Mouse (Mus musculus) CH12.LX (cell line): ENCODE data around the gene Ctc1. TPM values are rescaled to one million over a fixed set of nuclear protein-coding genes. Genes with fewer than 3 reads are reported as not detected.
"Not testable (repeated sequence)": the region's sequence is repeated elsewhere in the genome, so short reads cannot be mapped to it uniquely, and the experiment has no call there.

Experiments used
- DNase-seq: peaks from one replicate; pipeline ENCODE4 v3.0.0-alpha.2; 2013; ENCODE audit errors: extremely low read depth
- H3K27ac ChIP-seq: 2 replicates; pipeline ENCODE4 v1.5.1; 2012; ENCODE audit warnings: low read depth, mild to moderate bottlenecking, control low read depth, moderate library complexity; ENCODE audit not compliant: insufficient read depth
- H3K27me3 ChIP-seq: replicated peaks from 2 replicates; pipeline ENCODE3; 2012; ENCODE audit warnings: inconsistent platforms
- H3K36me3 ChIP-seq, 2 experiments: replicated peaks in 1 of 2; 2 replicates each; pipeline versions ENCODE3 to v1.6.1; 2012; ENCODE audit warnings: inconsistent platforms in 1 of 2, low read length in 1 of 2, mild to moderate bottlenecking in 1 of 2, mixed read lengths in 1 of 2, moderate library complexity in 1 of 2; ENCODE audit not compliant: control insufficient read depth in 1 of 2, insufficient read depth in 1 of 2
- H3K4me1 ChIP-seq, 2 experiments: 2 replicates each; pipeline ENCODE4 v1.6.1; 2012; ENCODE audit warnings: inconsistent platforms in 1 of 2, moderate library complexity in 1 of 2; ENCODE audit not compliant: insufficient read depth in 2 of 2, control insufficient read depth in 1 of 2
- H3K4me2 ChIP-seq: 2 replicates; pipeline ENCODE4 v1.6.1; 2012; ENCODE audit warnings: low read depth, mild to moderate bottlenecking, control low read depth; ENCODE audit not compliant: poor library complexity, insufficient read depth, severe bottlenecking
- H3K4me3 ChIP-seq, 3 experiments: fragments of 150-350 bp in 1 of 3; sonication (generic) in 1 of 3; replicated peaks in 1 of 3; 2 replicates each; pipeline versions ENCODE3 to v1.5.1; 2011 to 2012; ENCODE audit warnings: low read depth in 2 of 3, low read length in 2 of 3, mild to moderate bottlenecking in 2 of 3, moderate library complexity in 2 of 3, control low read depth in 1 of 3, improper control_type of control experiment in 1 of 3, inconsistent platforms in 1 of 3, mixed read lengths in 1 of 3; ENCODE audit not compliant: poor library complexity in 1 of 3
- H3K79me2 ChIP-seq: replicated peaks from 2 replicates; pipeline ENCODE4 v1.6.1; 2012; ENCODE audit warnings: mild to moderate bottlenecking, moderate library complexity; ENCODE audit not compliant: control insufficient read depth, poor library complexity, insufficient read depth, severe bottlenecking; ENCODE audit errors: extremely low read depth
- H3K9ac ChIP-seq: 2 replicates; pipeline ENCODE4 v1.6.1; 2012; ENCODE audit warnings: low read depth, mild to moderate bottlenecking, control low read depth, moderate library complexity; ENCODE audit not compliant: insufficient read depth
- H3K9me3 ChIP-seq: replicated peaks from 2 replicates; pipeline ENCODE3; 2012; ENCODE audit warnings: low read length, inconsistent platforms, mixed read lengths
- BHLHE40 ChIP-seq: IDR thresholded peaks from 2 replicates; pipeline ENCODE4 v1.6.1; 2011; ENCODE audit warnings: mild to moderate bottlenecking, low read depth, low read length, improper control_type of control experiment
- ELF1 ChIP-seq: IDR thresholded peaks from 2 replicates; pipeline ENCODE4 v1.6.1; 2014; ENCODE audit warnings: low read depth, mild to moderate bottlenecking, inconsistent platforms, low read length, improper control_type of control experiment
- HCFC1 ChIP-seq: IDR thresholded peaks from 2 replicates; pipeline ENCODE4 v1.6.1; 2012; ENCODE audit warnings: low read depth, mild to moderate bottlenecking, inconsistent platforms, low read length, improper control_type of control experiment
- IRF4 ChIP-seq: IDR thresholded peaks from 2 replicates; pipeline ENCODE4 v1.6.1; 2014; ENCODE audit warnings: low read depth, mild to moderate bottlenecking, inconsistent platforms, low read length, improper control_type of control experiment
- MAX ChIP-seq: IDR thresholded peaks from 2 replicates; pipeline ENCODE4 v1.6.1; 2011; ENCODE audit warnings: low read length, improper control_type of control experiment
- MAZ ChIP-seq: IDR thresholded peaks from 2 replicates; pipeline ENCODE4 v1.6.1; 2012; ENCODE audit warnings: low read depth, mild to moderate bottlenecking, inconsistent platforms, low read length, improper control_type of control experiment, moderate library complexity
- MXI1 ChIP-seq: IDR thresholded peaks from 2 replicates; pipeline ENCODE4 v1.6.1; 2011; ENCODE audit warnings: mild to moderate bottlenecking, low read depth, low read length, improper control_type of control experiment
- MYC ChIP-seq: IDR thresholded peaks from 2 replicates; pipeline ENCODE4 v1.6.1; 2011; ENCODE audit warnings: low read depth, mild to moderate bottlenecking, improper control_type of control experiment, low read length
- NELFE ChIP-seq: IDR thresholded peaks from 2 replicates; pipeline ENCODE4 v1.6.1; 2011; ENCODE audit warnings: low read depth, low read length, improper control_type of control experiment
- NRF1 ChIP-seq: IDR thresholded peaks from 2 replicates; pipeline ENCODE4 v1.6.1; 2014; ENCODE audit warnings: low read depth, mild to moderate bottlenecking, inconsistent platforms, low read length, improper control_type of control experiment, moderate library complexity
- POLR2A ChIP-seq: IDR thresholded peaks from 2 replicates; pipeline ENCODE4 v1.6.1; 2011; ENCODE audit warnings: low read depth, mild to moderate bottlenecking, improper control_type of control experiment, low read length
- POLR2AphosphoS2 ChIP-seq: IDR thresholded peaks from 2 replicates; pipeline ENCODE4 v1.6.1; 2011; ENCODE audit warnings: low read depth, low read length, improper control_type of control experiment
- SIN3A ChIP-seq: IDR thresholded peaks from 2 replicates; pipeline ENCODE4 v1.6.1; 2012; ENCODE audit warnings: low read length, improper control_type of control experiment, inconsistent platforms
- TCF12 ChIP-seq: IDR thresholded peaks from 2 replicates; pipeline ENCODE4 v1.6.1; 2014; ENCODE audit warnings: low read depth, mild to moderate bottlenecking, inconsistent platforms, low read length, improper control_type of control experiment
- USF1 ChIP-seq: IDR thresholded peaks from 2 replicates; pipeline ENCODE4 v1.6.1; 2014; ENCODE audit warnings: low read depth, mild to moderate bottlenecking, inconsistent platforms, low read length, improper control_type of control experiment
- ZKSCAN1 ChIP-seq: IDR thresholded peaks from 2 replicates; pipeline ENCODE4 v1.6.1; 2012; ENCODE audit warnings: low read depth, inconsistent platforms, low read length, improper control_type of control experiment, borderline replicate concordance
- ZMIZ1 ChIP-seq: IDR thresholded peaks from 2 replicates; pipeline ENCODE4 v1.6.1; 2012; ENCODE audit warnings: low read depth, mild to moderate bottlenecking, inconsistent platforms, low read length, improper control_type of control experiment
- ZNF384 ChIP-seq: IDR thresholded peaks from 2 replicates; pipeline ENCODE4 v1.6.1; 2012; ENCODE audit warnings: low read depth, low read length, improper control_type of control experiment, inconsistent platforms
- dilution Hi-C: fragments of 300-500 bp; cut with MboI; formaldehyde crosslinking; loops from 2 replicates; pipeline ENCODE4 v1.14.3; 2020; ENCODE audit warnings: low sequenced_read_pairs; ENCODE audit not compliant: extremely low pct_unique_long_range_greater_than_20kb, extremely low pct_ligation_motif_present
- in situ Hi-C: fragments of 300-500 bp; cut with MboI; formaldehyde crosslinking; loops from 3 replicates; pipeline ENCODE4 v1.14.3; 2019; ENCODE audit warnings: low sequenced_read_pairs, low pct_ligation_motif_present, low pct_unique_long_range_greater_than_20kb, mixed read lengths
- polyA plus RNA-seq: library from polyadenylated mRNA; unstranded; fragments of >175 nt; gene quantifications from 2 replicates; pipeline ENCODE4 v1.2.1, GENCODE M21; 2012; ENCODE audit warnings: low read depth; ENCODE audit not compliant: insufficient read length
- total RNA-seq, 2 experiments: library from RNA; depleted of rRNA; stranded (reverse); fragments of 300-350 nt in 1 of 2; fragments of >200 nt in 1 of 2; gene quantifications; 2 replicates each; pipeline ENCODE4 v1.2.3; 2012 to 2014

Gene Ctc1
- total and polyA plus RNA-seq, 3 experiments: 20.5 to 69.8 (median 44.8) TPM

DNA sequence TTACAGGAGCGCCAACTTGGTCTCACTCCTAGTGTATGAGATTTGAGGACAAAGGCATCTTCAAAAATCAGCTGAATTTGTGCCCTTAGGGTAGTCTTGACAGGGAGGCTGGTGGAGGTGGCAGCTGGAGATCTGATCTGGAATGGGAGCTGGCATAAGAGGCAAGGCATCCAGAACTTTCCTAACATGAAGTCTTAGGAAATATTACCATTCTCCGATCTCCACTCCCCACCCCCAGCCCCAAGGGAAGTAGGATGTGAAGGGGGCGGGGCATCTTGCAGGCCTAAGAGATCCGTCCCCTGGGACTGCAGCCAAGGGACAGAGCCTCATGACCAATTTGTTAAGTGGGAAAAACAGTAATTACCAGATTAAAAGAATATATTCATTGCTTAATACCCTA lies 45.5 kb upstream of the Ctc1 start:
- Histone ChIP-seq H3K4me1 (peaks cover 10 to 44% of the 10 kb centered on the region in 2 experiments), H3K27me3 (peaks cover 7% of the 10 kb centered on the region), H3K9ac (no peak overlapping the region), H3K4me3 (no peak overlapping the region)
- dilution Hi-C loops: no loop called here
- no peak for TF ChIP-seq ZNF384
- no peak for TF ChIP-seq ZKSCAN1
- no peak for TF ChIP-seq USF1
- TF ChIP-seq, all 38 proteins: peak for 0
- no peak for DNase-seq
- Histone ChIP-seq H3K36me3 (peaks cover 0 to 20% of the 10 kb centered on the region in 2 experiments), H3K79me2 (no peaks in the 10 kb centered on the region), H3K9me3 (no peaks in the 10 kb centered on the region), H3K27ac (no peak overlapping the region), H3K4me2 (no peak overlapping the region)
- in situ Hi-C loops: loop anchor here (5.0 kb wide), 1 partner anchor 68 kb away; the partner anchor contains the start of gene Rpl26

DNA sequence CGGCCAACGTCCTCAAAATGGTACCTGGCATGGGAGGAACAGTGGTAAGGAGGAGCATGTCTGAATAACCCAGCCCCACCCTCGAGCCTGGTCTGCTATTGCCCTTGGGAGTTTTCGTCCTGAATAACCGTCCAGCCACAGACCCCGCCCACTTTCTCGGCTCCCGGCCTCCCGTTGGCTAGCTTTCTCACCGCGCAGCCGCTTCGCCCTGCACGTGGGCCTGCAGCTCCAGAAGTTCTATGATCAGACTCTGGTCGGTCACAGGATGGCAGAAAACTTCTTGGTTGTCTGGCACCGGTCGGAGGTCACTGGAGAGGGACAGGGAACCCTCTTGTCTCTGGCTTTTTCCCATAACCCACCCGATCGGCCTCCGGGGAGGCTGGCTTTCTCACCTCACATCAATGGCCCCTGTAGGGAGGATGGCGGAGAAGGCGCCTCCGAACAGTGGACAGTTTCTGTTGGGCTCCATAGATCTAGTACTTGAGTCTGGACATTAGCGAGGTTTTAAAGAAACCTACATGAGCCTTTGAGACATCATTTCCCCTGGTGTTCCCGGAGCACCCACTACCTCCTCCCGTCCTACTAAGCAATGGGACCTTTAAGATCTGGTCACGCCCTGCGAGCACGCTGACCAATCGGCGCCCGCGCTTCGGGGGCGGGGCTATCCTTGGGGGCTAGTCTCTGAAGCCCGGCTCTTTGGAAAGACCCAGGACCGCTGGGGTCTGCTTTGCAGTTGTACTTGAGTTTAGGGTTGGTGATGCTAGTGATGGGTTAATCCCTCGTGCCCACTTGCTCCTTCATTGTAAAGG lies 42.3 kb upstream of the Ctc1 start:
- peak; percentile 94 for DNase-seq
- H3K4me3 ChIP-seq: peak overlapping the region; percentile 40 to 52 (median 41)
- H3K9ac ChIP-seq, H3K9me3 ChIP-seq, H3K79me2 ChIP-seq: not testable (repeated sequence)
- in situ Hi-C loops: loop anchor here (5.0 kb wide), 1 partner anchor 71 kb away; the partner anchor contains the start of gene Rpl26
- TF ChIP-seq MXI1 (peak; percentile 97), POLR2AphosphoS2 (peak; percentile 78; the same call in 1 of the 2 replicates), ELF1 (peak; percentile 32; the same call in 1 of the 2 replicates), POLR2A (peak; percentile 80), NELFE (peak; percentile 78), HCFC1 (peak; percentile 29), MYC (peak; percentile 78; the same call in 1 of the 2 replicates), TCF12 (0 out of 2 replicates have a peak, but pooled peaks have one; percentile 27), IRF4 (0 out of 2 replicates have a peak, but pooled peaks have one; percentile 4), SIN3A (peak; percentile 78), MAZ (0 out of 2 replicates have a peak, but pooled peaks have one; percentile 62), BHLHE40 (peak; percentile 52), NRF1 (peak; percentile 72), ZMIZ1 (peak; percentile 51; the same call in 1 of the 2 replicates), USF1 (peak; percentile 1; the same call in 1 of the 2 replicates), MAX (peak; percentile 91)
- TF ChIP-seq, all 38 proteins: peak for 16; not testable (repeated sequence) for 22
- H3K27me3 ChIP-seq, H3K27ac ChIP-seq, dilution Hi-C loops: not testable (repeated sequence)
- Histone ChIP-seq H3K4me1 (peaks cover 6 to 26% of the 10 kb centered on the region in 2 experiments), H3K36me3 (peaks cover 0 to 20% of the 10 kb centered on the region in 2 experiments), H3K4me2 (peak overlapping the region; percentile 75)
